Mouse (Mus musculus) liver, embryonic 14.5 days (tissue): ENCODE measurements at regions not wholly inside any gene's neighbourhood (a gene's known extent, or its start where the extent isn't known, plus 50 kb on each side); places are given as distances from the start of the nearest gene placed in this dataset.

Experiments
- ATAC-seq: fragments of 200-750 bp; cut with Nextera tagmentation; 2 replicates; pipeline ENCODE4 v1.8.0; 2017; ENCODE audit warnings: moderate number of reproducible peaks, mild to moderate bottlenecking, moderate library complexity; ENCODE audit not compliant: insufficient read depth
- DNase-seq, 3 experiments: peaks; one replicate each; pipeline ENCODE4 v3.0.0-alpha.2; 2012 to 2013; ENCODE audit warnings: low read depth in 3 of 3, low spot score in 3 of 3
- H3K27ac ChIP-seq: fragments of 300-500 bp; sonication (generic); 2 replicates; pipeline ENCODE4 v1.5.1; 2014; ENCODE audit warnings: moderate library complexity, mild to moderate bottlenecking, control low read depth, inconsistent platforms
- H3K27me3 ChIP-seq: fragments of 300-500 bp; sonication (generic); 2 replicates; pipeline ENCODE4 v1.6.1; 2014; ENCODE audit warnings: mild to moderate bottlenecking, low read length, moderate library complexity; ENCODE audit not compliant: control insufficient read depth, insufficient read depth
- H3K36me3 ChIP-seq: fragments of 300-500 bp; sonication (generic); replicated peaks from 2 replicates; pipeline ENCODE4 v1.6.1; 2014; ENCODE audit warnings: low read depth; ENCODE audit not compliant: control insufficient read depth, insufficient read depth
- H3K4me1 ChIP-seq, 2 experiments: fragments of 200-500 bp in 1 of 2; fragments of 300-500 bp in 1 of 2; sonication (generic) in 1 of 2; replicated peaks; 2 replicates each; pipeline ENCODE4 v1.6.1; 2012 to 2014; ENCODE audit warnings: antibody characterized with exemption in 1 of 2, inconsistent platforms in 1 of 2, low read length in 1 of 2; ENCODE audit not compliant: control insufficient read depth in 2 of 2, insufficient read depth in 2 of 2
- H3K4me2 ChIP-seq: fragments of 300-500 bp; sonication (generic); 2 replicates; pipeline ENCODE4 v1.6.1; 2014; ENCODE audit warnings: low read depth, mild to moderate bottlenecking, control low read depth, moderate library complexity
- H3K4me3 ChIP-seq, 2 experiments: fragments of 200-500 bp in 1 of 2; fragments of 300-500 bp in 1 of 2; sonication (generic) in 1 of 2; 2 replicates each; pipeline ENCODE4 v1.5.1; 2012 to 2014; ENCODE audit warnings: low read depth in 2 of 2, low read length in 2 of 2, mild to moderate bottlenecking in 2 of 2, control low read depth in 1 of 2, inconsistent platforms in 1 of 2, moderate library complexity in 1 of 2; ENCODE audit not compliant: insufficient read depth in 1 of 2
- H3K9ac ChIP-seq: fragments of 300-500 bp; sonication (generic); replicated peaks from 2 replicates; pipeline ENCODE4 v1.6.1; 2014; ENCODE audit warnings: mild to moderate bottlenecking, control low read depth, moderate library complexity
- H3K9me3 ChIP-seq: fragments of 300-500 bp; sonication (generic); 2 replicates; pipeline ENCODE4 v1.6.1; 2016; ENCODE audit warnings: low read length, mixed read lengths; ENCODE audit not compliant: control insufficient read depth
- CTCF ChIP-seq: IDR thresholded peaks from 2 replicates; pipeline ENCODE4 v1.5.1; 2016; ENCODE audit warnings: antibody characterized with exemption, low read depth, control low read depth
- EP300 ChIP-seq: IDR thresholded peaks from 2 replicates; pipeline ENCODE4 v1.6.1; 2016; ENCODE audit warnings: antibody characterized with exemption, low read depth
- WGBS: fragments of 180-500 bp; shearing (Covaris S2); extraction: QIAGEN DNeasy Blood & Tissue Kit; methylation state at CpG from one replicate; pipeline ENCODE4 v1.1.7; 2014; ENCODE audit not compliant: insufficient replicate concordance; 5-methylcytosine and 5-hydroxymethylcytosine counted together

- no peak overlapping the region for H3K9ac ChIP-seq
- ATAC-seq (no peak), DNase-seq (no peak)
- WGBS: 55% methylated on average over 4 of the region's 4 CpGs
- no peaks in the 10 kb centered on the region for H3K9me3 ChIP-seq
- TF ChIP-seq EP300 (no peak), CTCF (no peak)
- H3K4me2 ChIP-seq: no peak overlapping the region
- H3K36me3 ChIP-seq: no peaks in the 10 kb centered on the region
- H3K4me3 ChIP-seq: no peak overlapping the region
- no peaks in the 10 kb centered on the region for H3K4me1 ChIP-seq
- H3K27me3 ChIP-seq: no peaks in the 10 kb centered on the region
- no peak overlapping the region for H3K27ac ChIP-seq
These were observed 122.3 kb upstream of the Col8a1 start for GRCm38 (mm10) chr16:57876857-57877256.

GRCm38 (mm10) chr16:57881575-57882094, 127.1 kb upstream of the Col8a1 start:
- TF ChIP-seq CTCF: no peak
- no peak for TF ChIP-seq EP300
- ATAC-seq (no peak), DNase-seq (no peak)
- no peak overlapping the region for H3K4me3 ChIP-seq
- H3K27me3 ChIP-seq: no peaks in the 10 kb centered on the region
- no peak overlapping the region for H3K9ac ChIP-seq
- H3K9me3 ChIP-seq: no peaks in the 10 kb centered on the region
- 63% methylated on average over 8 of the region's 8 CpGs for WGBS
- no peaks in the 10 kb centered on the region for H3K4me1 ChIP-seq
- H3K36me3 ChIP-seq: no peaks in the 10 kb centered on the region
- no peak overlapping the region for H3K4me2 ChIP-seq
- H3K27ac ChIP-seq: no peak overlapping the region

- Histone ChIP-seq H3K27me3 (no peaks in the 10 kb centered on the region), H3K4me1 (no peaks in the 10 kb centered on the region), H3K4me3 (no peak overlapping the region), H3K9ac (no peak overlapping the region), H3K27ac (no peak overlapping the region), H3K9me3 (no peaks in the 10 kb centered on the region), H3K36me3 (no peaks in the 10 kb centered on the region), H3K4me2 (no peak overlapping the region)
- DNase-seq (no peak), ATAC-seq (no peak)
- no peak for TF ChIP-seq EP300
- TF ChIP-seq CTCF: no peak
- 48% methylated on average over 2 of the region's 2 CpGs for WGBS
These were observed 133.6 kb upstream of the Col8a1 start for GRCm38 (mm10) chr16:57888138-57888537.

GRCm38 (mm10) chr16:57888553-57888952, 134.0 kb upstream of the Col8a1 start:
- H3K36me3 ChIP-seq: no peaks in the 10 kb centered on the region
- no peak overlapping the region for H3K4me2 ChIP-seq
- no peaks in the 10 kb centered on the region for H3K9me3 ChIP-seq
- H3K4me1 ChIP-seq: no peaks in the 10 kb centered on the region
- ATAC-seq: no peak
- TF ChIP-seq CTCF: no peak
- TF ChIP-seq EP300: no peak
- no peak overlapping the region for H3K4me3 ChIP-seq
- H3K9ac ChIP-seq: no peak overlapping the region
- WGBS: 59% methylated on average over 2 of the region's 2 CpGs
- H3K27ac ChIP-seq: no peak overlapping the region
- no peaks in the 10 kb centered on the region for H3K27me3 ChIP-seq
- DNase-seq: no peak

GRCm38 (mm10) chr16:57890135-57890534, 135.6 kb upstream of the Col8a1 start:
- H3K9me3 ChIP-seq: no peaks in the 10 kb centered on the region
- no peak overlapping the region for H3K27ac ChIP-seq
- no peaks in the 10 kb centered on the region for H3K27me3 ChIP-seq
- WGBS: 66% methylated on average over 5 of the region's 5 CpGs
- no peaks in the 10 kb centered on the region for H3K36me3 ChIP-seq
- H3K4me2 ChIP-seq: no peak overlapping the region
- H3K4me3 ChIP-seq: no peak overlapping the region
- no peaks in the 10 kb centered on the region for H3K4me1 ChIP-seq
- no peak overlapping the region for H3K9ac ChIP-seq
- ATAC-seq (no peak), DNase-seq (no peak)
- TF ChIP-seq EP300: no peak
- no peak for TF ChIP-seq CTCF
